Mouse (Mus musculus) mesoderm, embryonic 11.5 days (tissue): ENCODE data around the gene Fam222a.

Experiments
- DNase-seq: peaks from one replicate; pipeline ENCODE4 v3.0.0-alpha.2; 2012; ENCODE audit warnings: low read depth, low spot score

Fam222a gene

DNA sequence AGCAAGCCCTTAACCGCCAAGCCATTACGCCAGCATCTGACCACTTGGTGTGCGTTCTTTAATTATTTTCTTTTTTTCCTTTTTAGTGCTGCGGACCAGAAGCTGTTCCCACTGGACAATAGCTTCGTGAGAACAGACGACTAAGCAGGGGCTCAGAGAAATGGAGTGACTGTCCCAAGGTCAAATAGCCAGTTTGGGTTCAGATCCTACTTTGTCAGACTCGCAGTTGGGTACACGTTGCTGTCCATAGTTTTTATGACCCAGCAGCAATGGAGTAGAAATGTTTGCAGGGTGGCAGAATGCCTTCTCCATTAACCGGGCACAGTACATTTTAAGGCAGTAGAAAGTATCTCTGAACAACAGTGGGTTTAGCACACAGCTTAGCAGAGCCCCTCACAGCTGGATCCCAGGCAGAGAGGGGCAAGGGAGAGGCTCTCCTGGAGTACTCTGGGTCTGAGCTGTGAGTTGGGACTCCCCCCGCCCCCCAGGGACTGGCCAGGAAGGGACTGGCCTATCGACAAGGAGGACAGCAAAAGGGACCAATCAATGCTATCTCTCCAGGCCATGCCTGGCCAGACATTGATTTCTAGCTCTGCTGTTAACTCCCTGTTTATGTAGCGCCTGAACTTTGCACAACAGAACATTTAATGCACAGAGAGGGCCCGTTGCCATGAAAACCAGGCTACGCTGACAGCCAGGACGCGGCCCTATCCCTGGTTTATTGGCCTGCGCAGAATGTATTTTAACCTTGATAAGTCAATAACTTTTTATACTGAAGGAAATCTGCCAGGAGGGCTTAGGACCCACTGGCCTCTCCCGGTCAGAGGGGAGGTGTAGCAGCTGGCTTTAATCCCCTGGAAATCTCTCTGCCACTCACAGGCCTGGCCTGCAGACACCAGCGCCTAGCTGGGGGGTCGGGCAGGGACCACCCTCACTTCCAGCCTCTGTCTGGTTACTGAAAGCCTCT lies 9.8 kb upstream of the Fam222a start:
- no peak for DNase-seq

GRCm38 (mm10) chr5:114560533-114560936 lies 7.3 kb upstream of the Fam222a start:
- no peak for DNase-seq

DNA sequence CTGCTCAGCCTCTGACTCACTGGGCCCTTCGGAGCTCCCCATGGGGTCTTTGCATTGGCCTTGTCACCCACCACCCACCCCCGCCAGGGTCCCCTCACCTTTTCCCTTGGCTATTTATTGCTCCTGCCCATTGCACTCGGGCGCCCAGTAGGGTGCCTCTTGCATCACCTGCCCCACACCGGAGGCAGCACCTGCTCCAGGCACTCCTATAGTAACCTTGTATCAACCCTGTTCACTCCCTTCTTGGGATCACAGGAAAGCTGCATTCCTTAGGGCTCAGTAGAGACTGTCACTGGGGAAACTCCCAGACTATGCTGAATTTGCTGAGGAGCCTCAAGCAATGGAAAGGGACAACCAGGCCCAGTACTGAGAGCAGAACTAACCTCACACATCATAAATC lies 6.9 kb upstream of the Fam222a start:
- no peak for DNase-seq

DNA sequence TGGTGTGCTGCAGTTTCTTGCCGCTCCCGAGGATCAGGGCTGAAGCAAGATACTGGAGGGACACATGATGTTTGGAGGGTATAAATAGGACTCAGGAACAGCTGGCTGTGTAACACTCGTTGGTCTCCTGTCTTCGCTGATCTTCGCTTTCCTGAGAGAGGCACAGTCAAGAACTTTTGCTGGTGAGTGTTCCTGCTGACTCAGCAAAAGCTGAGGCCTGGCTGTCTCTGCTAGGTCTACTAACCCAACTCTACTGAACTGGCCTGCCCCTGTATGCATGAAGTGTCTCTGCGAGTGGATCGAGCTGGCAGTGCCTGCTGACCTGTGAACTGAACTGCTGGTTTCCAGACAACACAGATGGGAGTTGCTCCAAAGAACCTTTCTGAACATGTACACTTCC lies 3.8 kb upstream of the Fam222a start:
- DNase-seq, result no peak

GRCm38 (mm10) chr5:114565305-114565704 lies 2.5 kb upstream of the Fam222a start:
- no peak for DNase-seq

GRCm38 (mm10) chr5:114565751-114566150 lies 2.1 kb upstream of the Fam222a start:
- no peak for DNase-seq

- DNase-seq, result no peak
Measured at GRCm38 (mm10) chr5:114566461-114566860, 1.4 kb upstream of the Fam222a start.

DNA sequence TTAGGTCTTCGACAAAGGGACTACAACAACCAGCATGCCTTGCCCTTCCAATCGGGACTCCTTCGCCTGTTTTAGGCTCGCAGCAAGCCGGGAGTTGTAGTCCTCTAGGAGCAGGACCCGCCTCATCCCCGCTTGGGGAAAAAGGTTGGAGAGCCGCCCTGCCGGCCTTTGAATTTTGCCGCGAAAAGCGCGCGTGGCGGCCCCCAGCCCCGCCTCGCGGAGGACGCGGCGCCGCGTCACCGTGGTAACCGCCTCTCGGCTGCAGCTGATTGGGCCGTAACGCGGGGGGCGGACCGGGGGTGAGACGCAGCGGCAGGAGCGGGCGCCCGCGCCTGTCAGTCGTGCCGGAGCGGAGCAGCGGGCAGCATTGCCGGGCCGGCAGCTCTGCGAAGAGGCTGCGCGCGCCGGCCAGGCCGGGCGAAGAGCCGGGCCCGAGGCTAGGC lies 720 bp upstream of the Fam222a start:
- DNase-seq, result peak; percentile 98

- no peak for DNase-seq
Measured at GRCm38 (mm10) chr5:114568818-114569217, 1.0 kb downstream of the Fam222a start.

GRCm38 (mm10) chr5:114569918-114570670 lies 2.3 kb downstream of the Fam222a start:
- DNase-seq, result no peak

DNA sequence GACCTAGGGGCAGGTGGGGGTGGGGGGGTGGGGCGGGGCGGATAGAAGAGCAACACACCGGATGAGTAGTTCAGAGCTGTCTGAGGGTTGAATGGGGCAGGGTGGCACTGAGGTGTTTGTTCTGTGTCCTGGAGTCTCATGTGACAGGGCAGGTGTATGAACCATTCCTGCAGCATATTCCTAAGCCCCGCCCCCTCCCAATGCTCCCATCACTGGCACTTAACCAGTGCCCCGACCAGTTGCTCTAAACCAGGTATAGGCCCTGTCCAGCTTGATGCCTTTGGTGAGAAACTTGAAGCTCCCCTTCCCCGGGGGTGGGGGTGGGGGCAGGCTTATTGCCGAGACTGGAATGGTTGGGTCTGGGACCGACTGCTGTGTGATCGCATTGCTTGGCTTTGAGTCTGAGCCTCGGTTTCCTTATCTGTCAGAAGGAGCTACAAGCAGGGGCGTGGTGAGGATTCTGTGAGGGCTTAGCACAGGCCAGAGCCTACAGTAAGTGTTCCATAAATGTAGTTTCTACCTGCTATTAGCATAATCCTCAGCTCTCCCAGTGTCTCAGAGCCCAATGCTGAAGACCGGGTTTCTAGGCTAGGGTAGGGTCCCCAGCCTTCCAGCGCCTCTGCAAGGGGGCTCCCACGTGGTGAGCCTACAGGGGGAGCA lies 3.1 kb downstream of the Fam222a start:
- DNase-seq, result no peak

DNA sequence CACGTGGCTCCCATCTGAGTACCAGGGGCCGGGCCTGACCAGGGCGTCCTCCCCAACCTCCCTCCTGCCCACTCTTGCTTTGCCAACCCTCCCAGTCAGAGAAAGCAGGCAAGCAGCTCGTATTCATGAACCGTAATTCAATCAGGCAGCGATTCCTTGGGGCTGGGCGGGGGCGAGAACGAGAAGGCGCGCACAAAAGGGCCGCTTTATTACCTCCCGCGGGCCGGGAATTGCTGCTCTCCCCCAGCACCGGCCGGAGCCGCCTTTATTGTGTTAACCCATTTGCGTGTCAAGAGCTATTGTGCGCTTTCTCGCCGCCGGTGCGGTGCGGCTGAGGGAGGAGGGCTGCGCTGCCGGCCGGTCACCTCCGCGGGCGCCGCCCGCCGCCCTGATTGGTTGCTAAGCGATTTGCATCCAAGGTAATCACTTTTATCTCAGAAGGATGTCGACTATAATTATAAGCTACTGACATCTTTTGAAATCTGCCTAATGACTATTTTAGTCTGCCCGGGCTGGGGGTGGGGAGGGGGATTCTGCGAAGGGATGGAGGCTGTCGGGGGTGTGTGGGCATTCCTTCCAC lies 3.7 kb downstream of the Fam222a start:
- peak; percentile 78 for DNase-seq

DNA sequence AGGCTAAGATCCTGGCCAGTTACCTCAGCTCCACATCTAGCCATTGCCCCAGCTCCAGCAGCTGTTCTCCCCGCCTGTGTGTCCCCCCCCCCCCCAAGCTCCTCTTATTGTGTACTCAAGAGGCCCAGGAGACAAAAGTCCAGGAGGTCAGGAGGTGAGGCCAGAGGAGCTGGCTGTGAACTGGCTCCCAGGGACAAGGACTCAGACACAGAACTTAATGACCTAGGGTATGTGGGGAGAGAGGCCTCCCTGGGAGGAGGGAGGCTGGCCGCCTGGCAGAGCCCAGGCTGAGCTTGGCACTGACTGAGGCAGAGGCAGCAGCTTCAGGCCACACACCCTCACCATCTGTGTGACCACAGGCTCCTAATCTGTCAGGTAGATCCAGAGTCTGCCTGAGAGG lies 5.2 kb downstream of the Fam222a start:
- no peak for DNase-seq

GRCm38 (mm10) chr5:114573920-114574628 lies 6.3 kb downstream of the Fam222a start:
- DNase-seq, result no peak

GRCm38 (mm10) chr5:114575010-114575409 lies 7.2 kb downstream of the Fam222a start:
- no peak for DNase-seq

DNA sequence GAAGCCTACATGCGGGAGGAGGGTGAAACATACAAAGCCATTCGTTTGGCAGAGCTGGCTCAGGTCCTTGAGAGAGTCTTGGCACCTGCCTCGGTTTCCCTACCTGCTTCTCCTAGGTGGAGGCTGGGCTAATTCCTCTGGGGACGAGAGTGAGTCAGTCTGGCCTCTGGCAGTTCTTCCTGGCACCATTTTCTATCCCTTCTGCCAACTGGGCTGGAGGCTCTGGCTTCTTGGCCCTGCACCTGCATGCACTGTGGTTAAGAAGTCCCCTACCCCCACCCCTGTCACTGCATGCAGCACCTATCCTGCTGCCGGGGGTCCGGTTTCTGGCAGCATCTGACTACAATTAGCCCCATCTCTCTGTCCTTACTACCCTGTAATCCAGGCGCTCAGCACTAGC lies 7.7 kb downstream of the Fam222a start:
- DNase-seq, result no peak

GRCm38 (mm10) chr5:114575986-114576605 lies 8.3 kb downstream of the Fam222a start:
- DNase-seq, result no peak

- DNase-seq, result no peak
Measured at GRCm38 (mm10) chr5:114578361-114578760, 10.5 kb downstream of the Fam222a start.

DNA sequence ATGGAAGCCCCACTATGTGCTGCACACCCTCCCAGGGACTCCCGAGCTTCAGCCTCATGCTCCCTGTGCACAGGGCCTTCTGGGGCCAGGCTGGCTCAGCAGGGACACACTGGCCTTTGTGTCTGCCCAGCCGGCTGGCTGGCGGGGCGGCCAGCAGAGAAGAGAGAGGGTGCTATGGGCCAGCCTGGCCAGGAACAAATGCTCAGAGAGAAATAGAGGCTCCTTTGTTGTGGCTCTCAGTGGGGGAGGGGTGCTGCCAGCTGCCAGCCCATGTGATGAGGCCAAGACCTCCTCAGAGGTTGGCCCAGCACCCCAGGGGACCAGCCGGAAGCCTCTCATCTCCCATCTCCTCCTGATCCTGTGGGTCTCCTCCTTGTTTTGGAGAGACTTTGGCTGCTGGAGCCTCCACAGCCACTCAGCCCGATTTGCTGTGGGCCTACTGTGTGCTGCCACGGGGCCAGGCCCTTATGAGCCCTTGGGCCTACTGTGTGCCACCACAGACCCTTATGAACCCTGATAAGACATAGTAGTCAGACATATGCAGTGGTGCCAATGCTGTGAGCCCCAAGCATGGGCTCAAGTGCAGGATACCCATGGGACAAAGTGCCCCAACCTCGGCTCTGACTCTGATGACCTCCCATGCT lies 12.0 kb downstream of the Fam222a start:
- DNase-seq, result peak; percentile 60

GRCm38 (mm10) chr5:114581486-114581885 lies 13.7 kb downstream of the Fam222a start:
- no peak for DNase-seq
